Mouse (Mus musculus): Measurements from ENCODE around the gene Aldh9a1.
A peak's percentile ranks its signal among the peaks of the same experiment; 100 is the strongest.

Gene Aldh9a1

GRCm38 (mm10) chr1:167384156-167384555, 34.4 kb downstream of the Aldh9a1 start:
- no peak for DNase-seq (ENCODE audit: low spot score in 2 of 2)

DNA sequence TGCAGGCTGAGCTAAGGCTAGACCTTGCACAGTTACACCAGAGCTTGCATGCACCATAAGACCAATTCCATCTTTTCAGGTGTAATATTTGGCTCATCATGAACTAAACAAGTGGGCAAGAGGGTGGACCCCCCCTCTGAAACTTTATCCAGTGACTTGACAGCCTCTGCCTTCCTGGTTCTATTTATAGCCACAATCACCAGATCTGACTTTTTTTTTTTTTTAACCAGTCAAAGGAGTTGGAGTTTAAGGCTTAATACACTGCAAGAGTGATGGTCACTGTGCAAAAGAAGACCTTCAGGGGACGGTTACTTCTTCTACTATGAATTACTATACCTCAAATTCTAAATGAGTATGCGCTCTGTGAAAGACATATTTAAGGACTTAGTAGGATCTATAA, 35.4 kb downstream of the Aldh9a1 start:
- no peak for DNase-seq (ENCODE audit: low spot score in 2 of 2)

DNA sequence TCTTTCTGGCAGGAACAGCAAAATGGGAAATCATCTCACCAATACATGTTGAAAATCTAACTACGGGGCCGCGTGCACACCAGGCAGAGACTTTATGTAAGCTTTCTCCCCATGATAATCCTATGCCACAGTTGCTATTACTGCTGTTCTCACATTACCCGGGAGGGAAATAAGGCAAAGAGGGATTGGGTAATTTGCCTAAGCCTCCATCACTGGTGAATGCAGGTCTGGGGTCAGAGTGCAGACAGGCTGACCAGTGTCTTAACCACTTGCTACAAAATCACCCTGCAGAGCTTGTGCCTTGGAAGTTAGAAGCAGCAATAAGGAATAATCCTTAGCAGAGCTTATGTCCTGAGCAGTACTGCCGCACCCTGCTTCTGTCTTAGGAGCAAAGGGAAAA, 35.8 kb downstream of the Aldh9a1 start:
- no peak for DNase-seq (ENCODE audit: low spot score in 2 of 2)

GRCm38 (mm10) chr1:167386466-167386865, 36.7 kb downstream of the Aldh9a1 start:
- DNase-seq (ENCODE audit: low spot score in 2 of 2) = no peak

DNA sequence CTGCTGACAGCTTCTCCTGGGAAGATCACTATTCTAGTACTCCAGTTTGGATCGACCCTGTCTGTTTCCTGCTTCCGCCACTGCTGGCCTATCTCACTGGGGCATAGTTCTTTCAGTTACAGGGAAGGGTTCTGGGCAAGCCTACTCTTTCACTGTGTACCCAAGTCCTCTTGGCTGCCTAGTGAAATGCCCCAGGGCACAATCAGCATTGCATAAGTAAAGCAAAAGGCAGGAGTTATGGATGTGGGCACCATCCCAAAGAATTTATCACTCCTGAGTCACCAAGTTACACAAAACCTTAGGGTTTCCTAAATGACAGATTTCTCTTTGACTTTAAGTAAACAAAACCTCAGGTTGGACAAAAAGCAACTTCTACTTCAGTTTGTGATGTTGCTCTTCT, 37.5 kb downstream of the Aldh9a1 start:
- no peak for DNase-seq (ENCODE audit: low spot score in 2 of 2)

GRCm38 (mm10) chr1:167387796-167388195, 38.0 kb downstream of the Aldh9a1 start:
- no peak for DNase-seq (ENCODE audit: low spot score in 2 of 2)

GRCm38 (mm10) chr1:167388571-167388970, 38.8 kb downstream of the Aldh9a1 start:
- DNase-seq (ENCODE audit: low spot score in 2 of 2) = no peak

GRCm38 (mm10) chr1:167389584-167389983, 39.8 kb downstream of the Aldh9a1 start:
- no peak for DNase-seq (ENCODE audit: low spot score in 2 of 2)

- DNase-seq (ENCODE audit: low spot score in 2 of 2) = no peak
Measured at GRCm38 (mm10) chr1:167390381-167390780, 40.6 kb downstream of the Aldh9a1 start.

- DNase-seq (ENCODE audit: low spot score in 2 of 2) = no peak
Measured at GRCm38 (mm10) chr1:167391241-167391640, 41.5 kb downstream of the Aldh9a1 start.

GRCm38 (mm10) chr1:167392031-167392640, 42.3 kb downstream of the Aldh9a1 start:
- DNase-seq (ENCODE audit: low spot score in 2 of 2) = no peak

DNA sequence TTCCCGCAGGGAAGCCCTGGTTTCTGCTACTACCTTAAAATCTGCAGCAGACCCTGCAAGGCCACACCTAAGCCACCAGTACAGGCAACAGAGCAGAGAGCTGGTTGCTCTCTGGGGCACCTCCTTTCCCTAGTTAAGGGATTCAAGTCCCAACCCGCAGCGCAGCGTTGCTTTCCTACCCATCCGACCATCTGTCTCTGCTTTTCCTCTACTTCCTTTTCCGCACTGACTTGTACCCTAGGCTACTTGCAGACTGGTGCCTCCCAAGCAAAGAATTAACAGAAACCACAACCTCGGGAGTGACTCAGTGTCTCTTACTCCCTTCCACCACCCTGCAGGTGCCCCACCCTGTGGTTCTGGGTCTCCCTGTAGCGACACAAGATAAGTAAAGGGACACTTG, 42.9 kb downstream of the Aldh9a1 start:
- DNase-seq (ENCODE audit: low spot score in 2 of 2) = no peak

- no peak for DNase-seq (ENCODE audit: low spot score in 2 of 2)
Measured at GRCm38 (mm10) chr1:167393281-167393680, 43.5 kb downstream of the Aldh9a1 start.

GRCm38 (mm10) chr1:167393683-167394492, 44.1 kb downstream of the Aldh9a1 start, which contains the start of gene Mgst3:
Mgst3 (minus strand) TSS chr1:167393841.
- DNase-seq (ENCODE audit: low spot score in 2 of 2) = peak; percentile 89 to 91

DNA sequence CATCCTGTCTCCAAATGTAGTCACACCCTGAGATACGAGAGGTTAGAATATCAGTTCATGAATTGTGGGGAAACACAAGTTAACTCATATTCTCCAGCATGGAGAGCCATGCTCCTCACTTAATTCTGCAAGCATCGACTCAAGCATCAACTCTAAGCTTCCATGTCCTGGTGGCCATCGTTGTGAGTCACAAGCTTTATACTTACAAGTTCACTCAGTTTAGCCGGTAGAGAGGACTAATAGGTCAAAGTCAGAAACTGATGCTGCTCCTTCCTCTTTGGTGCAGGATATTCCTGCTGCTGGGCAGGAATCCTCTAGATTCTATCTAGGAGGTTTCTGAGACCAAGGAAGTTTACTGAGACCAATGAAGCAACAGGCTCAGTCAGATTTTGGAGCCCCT, 55.4 kb downstream of the Aldh9a1 start:
- no peak for DNase-seq (ENCODE audit: low spot score in 2 of 2)

- no peak for DNase-seq (ENCODE audit: low spot score in 2 of 2)
Measured at GRCm38 (mm10) chr1:167409601-167410000, 59.8 kb downstream of the Aldh9a1 start.

DNA sequence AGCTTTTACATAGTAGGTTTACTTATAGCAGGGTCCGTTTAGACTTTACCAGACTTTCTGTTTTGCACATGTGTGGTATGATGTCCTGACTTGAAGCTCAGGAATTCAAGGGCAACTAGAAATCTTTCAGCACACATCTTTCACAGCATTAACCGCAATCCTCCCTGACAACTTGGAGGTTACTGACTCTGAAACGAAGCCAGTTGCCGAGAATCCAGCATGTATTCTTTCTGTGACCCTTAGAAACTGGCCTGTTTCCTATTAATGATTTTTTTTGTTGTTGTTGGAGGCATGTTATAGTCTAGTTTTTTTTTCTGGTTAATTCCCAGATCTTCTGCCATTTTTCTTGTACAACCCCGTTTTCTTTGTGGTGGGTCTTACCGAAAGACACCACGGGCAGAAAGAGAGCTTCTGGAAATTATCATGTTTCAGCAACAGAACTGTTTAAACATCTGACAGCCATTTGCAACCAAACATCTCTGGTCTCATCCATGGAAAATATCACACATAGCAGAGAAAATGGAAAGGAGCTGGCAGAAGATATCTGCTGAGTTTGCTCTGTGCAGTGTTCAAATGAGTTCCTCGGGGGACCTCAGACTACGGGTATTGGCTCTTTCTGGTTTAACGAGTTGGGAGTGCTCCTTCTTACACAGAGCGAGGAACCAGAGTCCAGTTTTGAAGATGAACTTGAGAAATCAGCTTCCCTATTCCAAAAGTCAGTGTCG, 62.4 kb downstream of the Aldh9a1 start:
- no peak for DNase-seq (ENCODE audit: low spot score in 2 of 2)

DNA sequence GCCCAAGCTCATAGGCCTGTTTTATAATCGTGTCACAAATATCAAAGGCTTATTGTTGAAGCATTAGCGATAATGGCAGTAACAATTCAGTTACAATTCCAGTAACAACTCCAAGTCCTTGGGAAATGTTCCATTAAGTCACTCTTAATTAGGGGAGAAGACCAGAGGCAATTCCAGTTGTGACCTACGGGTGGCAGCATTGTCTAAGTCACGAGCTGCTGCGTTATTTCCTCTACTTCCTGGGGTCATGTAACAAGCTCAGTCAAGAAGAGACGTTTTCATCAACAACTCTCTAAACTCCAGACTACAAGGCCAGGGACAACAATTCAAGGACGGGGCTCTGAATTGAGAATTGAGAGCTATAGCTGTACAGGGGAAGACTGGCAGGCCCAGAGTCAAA, 65.1 kb downstream of the Aldh9a1 start:
- DNase-seq (ENCODE audit: low spot score in 2 of 2) = peak; percentile 40 to 55
